Mouse (Mus musculus): ENCODE results near the gene Fsip1. TPM values are rescaled to one million over a fixed set of nuclear protein-coding genes. Genes with fewer than 3 reads are reported as not detected.

Fsip1 gene
- polyA plus RNA-seq, 1 experiment: 3.1 TPM

GRCm38 (mm10) chr2:118196966-118197365 is 59.8 kb downstream of the Fsip1 start:
- H3K9ac ChIP-seq (ENCODE audit: low read depth, poor library complexity, severe bottlenecking): no peak overlapping the region
- no peaks in the 10 kb centered on the region for H3K27me3 ChIP-seq (ENCODE audit: control insufficient read depth, insufficient read depth, low read length, poor library complexity, severe bottlenecking)
- no peak for TF ChIP-seq POLR2A (IDR thresholded peaks at IDR 0.05; ENCODE audit: insufficient read depth, low read length)
- TF ChIP-seq EP300 (IDR thresholded peaks at IDR 0.05; ENCODE audit: insufficient read depth, low read depth, low read length): no peak
- no peak for TF ChIP-seq CTCF (IDR thresholded peaks at IDR 0.05; ENCODE audit: low read depth, low read length)
- H3K27ac ChIP-seq (ENCODE audit: insufficient read depth, low read length): no peak overlapping the region
- H3K4me1 ChIP-seq (ENCODE audit: control insufficient read depth, insufficient read depth, low read length): no peaks in the 10 kb centered on the region
- H3K9me3 ChIP-seq (replicated peaks; ENCODE audit: control insufficient read depth, insufficient read depth, low read length, poor library complexity, severe bottlenecking): no peaks in the 10 kb centered on the region
- H3K36me3 ChIP-seq (ENCODE audit: control insufficient read depth, insufficient read depth, low read length, poor library complexity, severe bottlenecking): no peaks in the 10 kb centered on the region
- no peak overlapping the region for H3K4me3 ChIP-seq (ENCODE audit: low read depth, low read length)

- Histone ChIP-seq H3K9ac (ENCODE audit: low read depth, poor library complexity, severe bottlenecking) (no peak overlapping the region), H3K27ac (ENCODE audit: insufficient read depth, low read length) (no peak overlapping the region), H3K36me3 (ENCODE audit: control insufficient read depth, insufficient read depth, low read length, poor library complexity, severe bottlenecking) (no peaks in the 10 kb centered on the region), H3K27me3 (ENCODE audit: control insufficient read depth, insufficient read depth, low read length, poor library complexity, severe bottlenecking) (no peaks in the 10 kb centered on the region), H3K4me3 (ENCODE audit: low read depth, low read length) (no peak overlapping the region), H3K4me1 (ENCODE audit: control insufficient read depth, insufficient read depth, low read length) (no peaks in the 10 kb centered on the region), H3K9me3 (replicated peaks; ENCODE audit: control insufficient read depth, insufficient read depth, low read length, poor library complexity, severe bottlenecking) (peaks cover 9% of the 10 kb centered on the region)
- TF ChIP-seq CTCF (IDR thresholded peaks at IDR 0.05; ENCODE audit: low read depth, low read length) (no peak), EP300 (IDR thresholded peaks at IDR 0.05; ENCODE audit: insufficient read depth, low read depth, low read length) (no peak), POLR2A (IDR thresholded peaks at IDR 0.05; ENCODE audit: insufficient read depth, low read length) (no peak)
These were observed 74.6 kb downstream of the Fsip1 start for GRCm38 (mm10) chr2:118182136-118182535.

- H3K4me1 ChIP-seq (ENCODE audit: control insufficient read depth, insufficient read depth, low read length): no peaks in the 10 kb centered on the region
- H3K9me3 ChIP-seq (replicated peaks; ENCODE audit: control insufficient read depth, insufficient read depth, low read length, poor library complexity, severe bottlenecking): peaks cover 9% of the 10 kb centered on the region
- H3K4me3 ChIP-seq (ENCODE audit: low read depth, low read length): no peak overlapping the region
- no peak overlapping the region for H3K9ac ChIP-seq (ENCODE audit: low read depth, poor library complexity, severe bottlenecking)
- H3K27ac ChIP-seq (ENCODE audit: insufficient read depth, low read length): peak overlapping the region; percentile 86
- H3K27me3 ChIP-seq (ENCODE audit: control insufficient read depth, insufficient read depth, low read length, poor library complexity, severe bottlenecking): no peaks in the 10 kb centered on the region
- TF ChIP-seq EP300 (IDR thresholded peaks at IDR 0.05; ENCODE audit: insufficient read depth, low read depth, low read length) (no peak), POLR2A (IDR thresholded peaks at IDR 0.05; ENCODE audit: insufficient read depth, low read length) (no peak), CTCF (IDR thresholded peaks at IDR 0.05; ENCODE audit: low read depth, low read length) (no peak)
- no peaks in the 10 kb centered on the region for H3K36me3 ChIP-seq (ENCODE audit: control insufficient read depth, insufficient read depth, low read length, poor library complexity, severe bottlenecking)
These were observed 76.7 kb downstream of the Fsip1 start for GRCm38 (mm10) chr2:118179873-118180585.

DNA sequence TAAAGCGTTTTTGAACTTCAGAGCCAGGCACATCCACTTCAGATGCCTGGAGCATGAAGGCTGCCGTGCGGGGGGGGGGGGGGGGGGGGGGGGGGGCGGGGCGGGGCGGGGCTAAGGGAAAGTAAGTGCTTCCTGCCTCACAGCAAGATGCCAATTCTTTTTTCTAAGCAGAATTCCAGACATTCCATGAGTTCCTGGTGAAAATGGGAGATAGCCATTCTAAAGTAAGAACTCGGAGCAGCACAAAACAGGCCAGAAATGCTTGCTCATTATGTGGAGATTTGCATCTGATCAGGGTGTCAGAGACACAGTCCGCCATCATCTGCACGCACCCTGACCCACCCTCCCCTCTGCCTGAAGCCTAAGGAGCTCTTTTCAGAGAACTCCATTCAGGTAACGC is 77.3 kb downstream of the Fsip1 start:
- H3K27ac ChIP-seq (ENCODE audit: insufficient read depth, low read length): peak overlapping the region; percentile 86
- no peaks in the 10 kb centered on the region for H3K27me3 ChIP-seq (ENCODE audit: control insufficient read depth, insufficient read depth, low read length, poor library complexity, severe bottlenecking)

DNA sequence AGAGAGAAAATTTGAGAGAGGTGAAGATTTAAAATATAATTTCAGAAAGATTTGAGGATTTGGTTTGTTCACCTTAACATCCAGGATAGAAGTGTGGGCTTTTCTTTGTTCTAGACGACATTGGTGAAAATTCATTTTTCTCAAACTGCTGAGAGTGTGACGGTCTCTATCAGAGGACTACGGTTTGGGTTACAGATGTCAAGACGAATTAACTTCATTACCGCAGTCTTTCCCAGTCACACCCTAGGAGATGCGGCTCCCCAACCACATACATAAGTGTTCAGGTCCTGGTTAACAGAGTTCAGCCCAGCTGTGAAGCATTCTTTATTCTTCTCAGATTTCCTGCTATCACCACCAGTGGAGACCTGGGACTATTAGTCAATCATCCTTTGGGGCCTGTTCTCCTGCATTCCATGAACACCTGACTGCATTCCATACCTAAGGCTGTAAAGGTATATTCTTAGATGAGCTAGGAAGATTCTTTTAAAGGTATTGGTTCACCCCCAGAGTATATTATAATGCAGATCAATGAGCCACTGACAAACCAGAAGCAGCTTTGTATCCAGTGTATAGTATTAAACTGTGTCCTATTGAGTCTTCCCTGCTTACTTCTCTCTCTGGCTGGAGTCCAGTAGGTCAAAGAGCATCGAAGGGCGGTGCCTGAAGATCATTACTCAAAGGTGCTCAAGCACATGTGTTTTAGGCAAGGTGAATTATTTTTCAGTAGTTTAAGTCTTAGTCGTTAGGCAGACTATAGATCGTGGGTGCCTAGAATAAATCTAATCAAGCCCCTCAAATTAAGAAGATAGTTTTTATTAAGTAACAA is 82.0 kb downstream of the Fsip1 start:
- H3K36me3 ChIP-seq (ENCODE audit: control insufficient read depth, insufficient read depth, low read length, poor library complexity, severe bottlenecking): no peaks in the 10 kb centered on the region
- H3K27me3 ChIP-seq (ENCODE audit: control insufficient read depth, insufficient read depth, low read length, poor library complexity, severe bottlenecking): no peaks in the 10 kb centered on the region
- no peak overlapping the region for H3K9ac ChIP-seq (ENCODE audit: low read depth, poor library complexity, severe bottlenecking)
- no peak overlapping the region for H3K27ac ChIP-seq (ENCODE audit: insufficient read depth, low read length)
- H3K9me3 ChIP-seq (replicated peaks; ENCODE audit: control insufficient read depth, insufficient read depth, low read length, poor library complexity, severe bottlenecking): peaks cover 9% of the 10 kb centered on the region
- no peak for TF ChIP-seq CTCF (IDR thresholded peaks at IDR 0.05; ENCODE audit: low read depth, low read length)
- TF ChIP-seq EP300 (IDR thresholded peaks at IDR 0.05; ENCODE audit: insufficient read depth, low read depth, low read length): no peak
- TF ChIP-seq POLR2A (IDR thresholded peaks at IDR 0.05; ENCODE audit: insufficient read depth, low read length): no peak
- no peaks in the 10 kb centered on the region for H3K4me1 ChIP-seq (ENCODE audit: control insufficient read depth, insufficient read depth, low read length)
- H3K4me3 ChIP-seq (ENCODE audit: low read depth, low read length): no peak overlapping the region

More for the DNA sequence above, 77.3 kb downstream of the Fsip1 start:
- Histone ChIP-seq H3K4me1 (ENCODE audit: control insufficient read depth, insufficient read depth, low read length) (no peaks in the 10 kb centered on the region), H3K9me3 (replicated peaks; ENCODE audit: control insufficient read depth, insufficient read depth, low read length, poor library complexity, severe bottlenecking) (peaks cover 9% of the 10 kb centered on the region), H3K9ac (ENCODE audit: low read depth, poor library complexity, severe bottlenecking) (no peak overlapping the region), H3K4me3 (ENCODE audit: low read depth, low read length) (no peak overlapping the region), H3K36me3 (ENCODE audit: control insufficient read depth, insufficient read depth, low read length, poor library complexity, severe bottlenecking) (no peaks in the 10 kb centered on the region)
- TF ChIP-seq EP300 (IDR thresholded peaks at IDR 0.05; ENCODE audit: insufficient read depth, low read depth, low read length): peak; percentile 90
- no peak for TF ChIP-seq POLR2A (IDR thresholded peaks at IDR 0.05; ENCODE audit: insufficient read depth, low read length)
- TF ChIP-seq CTCF (IDR thresholded peaks at IDR 0.05; ENCODE audit: low read depth, low read length): no peak

- Histone ChIP-seq H3K27me3 (ENCODE audit: control insufficient read depth, insufficient read depth, low read length, poor library complexity, severe bottlenecking) (no peaks in the 10 kb centered on the region), H3K9me3 (replicated peaks; ENCODE audit: control insufficient read depth, insufficient read depth, low read length, poor library complexity, severe bottlenecking) (no peaks in the 10 kb centered on the region), H3K9ac (ENCODE audit: low read depth, poor library complexity, severe bottlenecking) (no peak overlapping the region), H3K27ac (ENCODE audit: insufficient read depth, low read length) (no peak overlapping the region), H3K4me3 (ENCODE audit: low read depth, low read length) (no peak overlapping the region), H3K4me1 (ENCODE audit: control insufficient read depth, insufficient read depth, low read length) (no peaks in the 10 kb centered on the region), H3K36me3 (ENCODE audit: control insufficient read depth, insufficient read depth, low read length, poor library complexity, severe bottlenecking) (no peaks in the 10 kb centered on the region)
- no peak for TF ChIP-seq CTCF (IDR thresholded peaks at IDR 0.05; ENCODE audit: low read depth, low read length)
- no peak for TF ChIP-seq POLR2A (IDR thresholded peaks at IDR 0.05; ENCODE audit: insufficient read depth, low read length)
- no peak for TF ChIP-seq EP300 (IDR thresholded peaks at IDR 0.05; ENCODE audit: insufficient read depth, low read depth, low read length)
These were observed 88.5 kb downstream of the Fsip1 start for GRCm38 (mm10) chr2:118168225-118168624.
